Mouse (Mus musculus): ENCODE results near the gene Otop1. TPM values are rescaled to one million over a fixed set of nuclear protein-coding genes. Genes with fewer than 3 reads are reported as not detected.

The Otop1 gene
- polyA plus RNA-seq, 1 experiment from 2014 or later: 0.45 TPM

DNA sequence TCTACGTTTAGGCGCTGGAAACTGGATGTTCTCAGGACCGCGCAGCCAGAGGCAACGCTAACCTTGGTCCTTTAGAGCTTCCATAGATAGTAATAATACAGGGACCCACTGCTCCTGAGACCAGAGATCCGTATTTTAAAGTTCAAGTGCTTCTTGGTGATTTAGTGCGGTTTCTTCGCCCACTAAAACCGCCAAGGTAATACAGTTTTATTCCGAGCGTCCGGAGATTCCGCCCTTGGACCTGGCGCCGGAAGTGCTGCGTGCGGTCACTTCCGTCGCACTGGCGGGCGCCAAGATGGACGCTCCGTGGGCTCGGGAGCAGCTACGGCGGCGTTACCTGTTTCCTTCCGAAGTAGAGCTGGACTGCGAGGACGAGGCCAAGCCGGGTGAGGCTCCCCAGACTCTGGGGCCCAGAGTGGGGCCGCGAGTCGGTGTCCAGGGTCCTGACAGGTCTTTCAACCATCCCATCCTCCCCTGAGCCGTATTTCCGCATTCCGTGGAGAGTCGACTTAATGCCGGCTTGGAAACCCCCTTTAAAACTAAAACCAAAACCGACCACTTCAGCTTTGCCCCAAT, 15.6 kb upstream of the Otop1 start, which contains the start of gene Tmem128:
TSS of gene Tmem128 (plus strand) at position 79 of the 576 bp plus-strand sequence.
- H3K9me3 ChIP-seq: no peaks in the 10 kb centered on the region
- peak within 1 kb of the TSS; percentile 90 for H3K27ac ChIP-seq (replicated peaks)
- H3K36me3 ChIP-seq (replicated peaks): peaks cover 34% of the 10 kb centered on the region
- H3K27me3 ChIP-seq (replicated peaks; ENCODE audit: low read depth, poor library complexity, severe bottlenecking): no peaks in the 10 kb centered on the region
- under 1% methylated on average over 40 of the region's 40 CpGs for WGBS
- peak; percentile 75 for DNase-seq (ENCODE audit: low spot score)
- peaks cover 36% of the 10 kb centered on the region for H3K4me1 ChIP-seq
- H3K4me3 ChIP-seq: peak within 1 kb of the TSS; percentile 86

DNA sequence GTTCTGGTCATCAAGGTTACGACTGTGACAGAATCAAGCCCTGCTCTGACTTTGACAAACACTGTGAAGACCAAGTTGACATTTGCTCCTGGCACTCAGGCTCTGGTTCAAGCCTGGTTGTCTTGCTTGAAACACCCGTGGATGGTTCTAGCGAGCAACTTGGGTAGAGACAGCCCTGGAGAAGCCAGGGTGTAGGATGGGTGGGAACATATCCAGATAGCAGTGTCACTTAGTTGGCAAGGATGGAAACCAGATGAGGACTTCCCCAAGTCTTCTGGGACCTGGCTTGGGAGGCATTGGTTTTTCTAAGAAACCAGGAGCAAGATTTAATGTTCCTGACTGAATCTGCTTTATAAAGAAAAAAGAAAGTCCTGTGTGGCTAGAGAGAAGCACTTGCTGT, 4.8 kb upstream of the Otop1 start:
- no peak for DNase-seq (ENCODE audit: low spot score)
- WGBS: 92% methylated on average over 3 of the region's 3 CpGs
- Histone ChIP-seq H3K27me3 (replicated peaks; ENCODE audit: low read depth, poor library complexity, severe bottlenecking) (peaks cover 33% of the 10 kb centered on the region), H3K36me3 (replicated peaks) (peaks cover 54% of the 10 kb centered on the region), H3K4me1 (peaks cover 4% of the 10 kb centered on the region; the same call in 1 of the 2 replicates), H3K9me3 (no peaks in the 10 kb centered on the region), H3K27ac (replicated peaks) (no peak overlapping the region), H3K4me3 (no peak overlapping the region)

DNA sequence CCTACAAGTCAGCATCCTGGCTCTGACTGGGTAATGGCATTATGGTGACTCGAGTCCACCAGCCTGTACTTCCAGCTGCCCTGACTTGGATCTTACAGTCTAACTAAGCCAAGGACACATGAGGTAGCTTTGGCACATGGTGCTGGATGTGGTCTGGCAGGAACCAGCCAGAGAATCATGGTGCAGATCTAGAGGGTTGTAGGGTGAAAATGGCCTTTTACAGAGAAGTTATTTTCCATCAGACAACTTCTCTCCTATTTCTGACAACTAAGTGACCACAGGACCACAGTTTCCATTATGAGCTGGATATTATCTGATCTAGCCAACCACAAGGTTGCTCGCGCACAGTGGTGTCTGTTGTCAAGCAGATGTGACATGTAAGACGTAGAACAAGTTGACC, 1.9 kb upstream of the Otop1 start:
- Histone ChIP-seq H3K4me3 (no peak overlapping the region), H3K27ac (replicated peaks) (no peak overlapping the region), H3K36me3 (replicated peaks) (peaks cover 26% of the 10 kb centered on the region), H3K9me3 (no peaks in the 10 kb centered on the region), H3K27me3 (replicated peaks; ENCODE audit: low read depth, poor library complexity, severe bottlenecking) (peaks cover 62% of the 10 kb centered on the region), H3K4me1 (peaks cover 28% of the 10 kb centered on the region)
- no peak for DNase-seq (ENCODE audit: low spot score)
- WGBS: 89% methylated on average over 4 of the region's 4 CpGs

DNA sequence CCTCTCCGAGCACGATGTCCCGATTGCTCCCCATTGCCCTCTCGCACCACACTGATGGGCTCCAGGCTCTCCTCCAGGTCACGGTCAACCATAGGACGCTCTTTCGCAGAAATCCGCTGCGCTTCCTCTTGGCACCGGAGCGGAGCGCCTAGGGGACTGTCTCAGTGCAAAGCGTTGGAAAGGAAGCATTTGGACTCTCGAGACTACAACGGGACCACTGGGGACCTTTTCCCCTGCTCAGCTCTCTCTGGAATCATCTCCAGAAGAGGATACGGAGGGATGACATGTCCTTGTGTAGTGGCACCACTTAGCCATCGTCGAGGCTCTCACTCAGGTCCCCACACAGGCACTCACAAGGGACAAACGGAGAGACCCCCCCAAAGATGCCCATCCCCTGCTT, 679 bp downstream of the Otop1 start:
- no peak overlapping the region for H3K27ac ChIP-seq (replicated peaks)
- H3K9me3 ChIP-seq: no peaks in the 10 kb centered on the region
- H3K36me3 ChIP-seq (replicated peaks): peaks cover 4% of the 10 kb centered on the region
- H3K4me1 ChIP-seq: peaks cover 28% of the 10 kb centered on the region
- H3K4me3 ChIP-seq: peak overlapping the region; percentile 49
- DNase-seq (ENCODE audit: low spot score): peak; percentile 39
- WGBS: 1% methylated on average over 19 of the region's 19 CpGs
- peaks cover 84% of the 10 kb centered on the region for H3K27me3 ChIP-seq (replicated peaks; ENCODE audit: low read depth, poor library complexity, severe bottlenecking)

DNA sequence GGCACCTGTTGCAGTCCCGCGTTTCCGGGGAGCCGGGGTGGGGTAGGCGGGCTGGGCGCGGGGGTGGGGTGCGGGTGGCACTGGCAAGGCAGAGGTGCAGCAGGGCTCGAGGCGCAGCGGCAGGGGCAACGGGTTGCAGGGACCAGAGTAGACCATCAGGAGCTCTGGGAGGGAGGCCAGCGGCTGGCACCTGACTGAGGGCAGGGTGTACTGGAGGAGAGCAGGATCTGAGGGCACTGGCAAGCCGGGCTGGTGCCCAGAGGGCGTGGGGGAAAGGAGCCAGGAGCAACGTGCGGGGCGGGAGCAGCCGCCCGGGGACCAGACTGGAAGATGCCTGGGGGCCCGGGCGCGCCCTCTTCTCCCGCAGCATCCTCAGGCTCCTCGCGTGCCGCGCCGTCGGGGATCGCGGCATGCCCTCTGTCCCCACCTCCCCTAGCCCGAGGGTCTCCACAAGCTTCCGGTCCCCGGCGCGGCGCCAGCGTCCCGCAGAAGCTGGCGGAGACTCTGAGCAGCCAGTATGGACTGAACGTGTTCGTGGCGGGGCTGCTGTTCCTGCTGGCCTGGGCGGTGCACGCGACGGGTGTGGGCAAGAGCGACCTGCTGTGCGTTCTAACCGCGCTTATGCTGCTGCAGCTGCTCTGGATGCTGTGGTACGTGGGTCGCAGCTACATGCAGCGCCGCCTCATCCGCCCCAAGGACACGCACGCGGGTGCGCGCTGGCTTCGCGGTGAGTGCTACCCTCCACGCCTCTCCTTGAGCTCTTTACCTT, 1.5 kb downstream of the Otop1 start:
- WGBS: 1% methylated on average over 65 of the region's 65 CpGs
- peak; percentile 53 for DNase-seq (ENCODE audit: low spot score)
- Histone ChIP-seq H3K36me3 (replicated peaks) (no peaks in the 10 kb centered on the region), H3K27ac (replicated peaks) (peak overlapping the region; percentile 31; the same call in 1 of the 2 replicates), H3K9me3 (no peaks in the 10 kb centered on the region), H3K27me3 (replicated peaks; ENCODE audit: low read depth, poor library complexity, severe bottlenecking) (peaks cover 84% of the 10 kb centered on the region), H3K4me1 (peaks cover 36% of the 10 kb centered on the region), H3K4me3 (peak overlapping the region; percentile 49)

DNA sequence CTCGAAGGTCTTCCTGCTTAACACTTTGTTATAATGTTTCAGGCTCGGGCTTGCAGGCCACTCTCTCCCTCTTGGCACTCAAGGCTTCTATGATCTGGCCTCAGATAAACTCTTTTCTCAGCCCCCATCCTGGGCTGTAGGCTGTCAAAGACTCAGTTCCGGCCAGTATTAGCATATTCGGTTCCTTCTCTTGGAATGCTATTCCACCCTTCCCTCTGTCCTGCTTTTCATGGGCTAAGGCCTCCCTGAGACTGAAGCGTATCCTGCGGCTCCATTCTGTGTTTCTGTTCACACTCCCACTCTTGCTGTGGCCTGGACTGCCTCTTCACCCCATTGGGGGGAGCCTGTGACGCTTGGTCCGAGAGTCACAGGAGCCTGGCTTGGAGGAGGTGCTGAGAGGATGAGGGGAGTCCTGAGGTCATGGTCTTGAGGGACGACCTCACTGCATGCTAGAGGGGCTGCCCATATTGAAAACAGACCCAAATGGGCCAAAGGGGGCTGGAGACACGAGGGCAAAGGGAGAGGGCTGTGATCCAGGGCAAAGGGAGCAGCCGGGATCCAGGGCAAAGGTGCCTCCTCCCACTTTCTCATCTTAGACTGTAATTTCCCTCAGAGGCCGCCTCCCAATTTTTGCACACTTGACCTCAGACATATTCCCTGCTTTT, 2.3 kb downstream of the Otop1 start:
- WGBS: 17% methylated on average over 12 of the region's 12 CpGs
- peaks cover 36% of the 10 kb centered on the region for H3K4me1 ChIP-seq
- H3K9me3 ChIP-seq: no peaks in the 10 kb centered on the region
- H3K27ac ChIP-seq (replicated peaks): no peak overlapping the region
- no peaks in the 10 kb centered on the region for H3K36me3 ChIP-seq (replicated peaks)
- peaks cover 83% of the 10 kb centered on the region for H3K27me3 ChIP-seq (replicated peaks; ENCODE audit: low read depth, poor library complexity, severe bottlenecking)
- peak overlapping the region; percentile 49 for H3K4me3 ChIP-seq
- DNase-seq (ENCODE audit: low spot score): peak; percentile 36

DNA sequence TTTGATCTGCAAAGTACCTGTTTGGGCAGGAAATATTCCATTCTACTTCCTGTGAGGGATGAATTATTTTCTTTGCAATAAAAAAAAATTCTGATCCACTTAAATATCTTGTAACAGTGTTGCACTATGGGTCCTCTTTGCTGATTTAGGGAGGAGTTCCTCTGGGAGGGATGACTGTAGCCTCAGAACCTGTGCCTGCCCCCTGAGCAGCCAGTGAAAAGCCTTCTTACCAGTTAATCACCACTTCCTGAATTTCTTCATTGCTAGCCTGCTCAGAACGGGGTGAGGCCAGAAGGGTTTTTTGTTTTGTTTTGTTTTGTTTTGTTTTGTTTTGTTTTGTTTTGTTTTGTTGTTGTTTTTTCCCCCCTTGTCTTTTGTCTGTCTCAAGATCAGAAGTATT, 4.3 kb downstream of the Otop1 start:
- peaks cover 66% of the 10 kb centered on the region for H3K27me3 ChIP-seq (replicated peaks; ENCODE audit: low read depth, poor library complexity, severe bottlenecking)
- H3K36me3 ChIP-seq (replicated peaks): no peaks in the 10 kb centered on the region
- no peak for DNase-seq (ENCODE audit: low spot score)
- H3K9me3 ChIP-seq: no peaks in the 10 kb centered on the region
- H3K27ac ChIP-seq (replicated peaks): no peak overlapping the region
- no peak overlapping the region for H3K4me3 ChIP-seq
- WGBS: 30% methylated on average over 1 of the region's 1 CpGs
- peaks cover 36% of the 10 kb centered on the region for H3K4me1 ChIP-seq

DNA sequence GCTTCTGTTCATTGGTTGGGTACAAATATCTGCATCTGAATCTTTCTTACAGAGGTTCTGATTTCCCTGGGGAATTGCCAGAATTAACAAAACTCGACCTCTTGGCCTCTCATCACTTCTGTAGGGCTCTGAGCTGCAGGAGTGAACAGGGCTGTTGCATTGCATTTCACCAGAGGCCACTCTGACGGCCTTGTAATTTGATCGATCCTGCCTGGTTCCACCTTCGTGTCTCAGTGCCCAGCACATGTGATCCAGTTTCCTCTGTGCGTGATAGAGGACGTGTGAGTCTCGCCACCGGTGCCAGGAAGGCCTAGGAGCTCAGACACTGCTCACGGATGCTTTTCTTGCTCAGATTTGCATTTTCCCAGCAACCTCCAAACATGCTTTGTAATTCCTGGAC, 10.0 kb downstream of the Otop1 start:
- Histone ChIP-seq H3K4me3 (no peak overlapping the region), H3K27ac (replicated peaks) (no peak overlapping the region; the same call in 1 of the 2 replicates), H3K36me3 (replicated peaks) (no peaks in the 10 kb centered on the region), H3K9me3 (no peaks in the 10 kb centered on the region), H3K4me1 (peaks cover 19% of the 10 kb centered on the region), H3K27me3 (replicated peaks; ENCODE audit: low read depth, poor library complexity, severe bottlenecking) (peaks cover 18% of the 10 kb centered on the region)
- peak; percentile 71 for DNase-seq (ENCODE audit: low spot score)
- 43% methylated on average over 9 of the region's 9 CpGs for WGBS

DNA sequence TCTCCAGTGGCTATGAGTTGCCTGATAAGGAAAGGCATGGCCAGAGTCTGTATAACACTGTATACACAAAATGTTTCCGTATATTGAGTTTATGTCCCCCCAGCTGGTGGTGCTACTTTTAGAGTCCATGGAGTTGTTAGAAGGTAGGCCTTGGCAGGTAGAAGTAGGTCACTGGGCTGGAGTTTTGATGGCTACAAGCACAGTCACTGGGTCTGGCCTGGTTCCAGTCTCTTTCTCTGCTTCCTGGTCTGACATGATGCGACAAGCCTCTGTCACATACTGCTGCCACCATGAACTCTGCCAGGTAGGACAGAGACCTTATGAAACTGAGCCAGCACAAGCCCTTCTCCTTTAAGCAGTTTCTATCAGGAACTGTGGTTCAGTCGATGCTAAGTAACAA, 12.7 kb downstream of the Otop1 start:
- H3K27me3 ChIP-seq (replicated peaks; ENCODE audit: low read depth, poor library complexity, severe bottlenecking): 0 out of 2 replicates have a peak, but pooled peaks cover 8% of the 10 kb centered on the region
- H3K4me1 ChIP-seq: peaks cover 11% of the 10 kb centered on the region
- H3K27ac ChIP-seq (replicated peaks): no peak overlapping the region
- no peaks in the 10 kb centered on the region for H3K36me3 ChIP-seq (replicated peaks)
- no peak for DNase-seq (ENCODE audit: low spot score)
- H3K9me3 ChIP-seq: 0 out of 2 replicates have a peak, but pooled peaks cover 2% of the 10 kb centered on the region
- H3K4me3 ChIP-seq: no peak overlapping the region
- 90% methylated on average over 3 of the region's 3 CpGs for WGBS

DNA sequence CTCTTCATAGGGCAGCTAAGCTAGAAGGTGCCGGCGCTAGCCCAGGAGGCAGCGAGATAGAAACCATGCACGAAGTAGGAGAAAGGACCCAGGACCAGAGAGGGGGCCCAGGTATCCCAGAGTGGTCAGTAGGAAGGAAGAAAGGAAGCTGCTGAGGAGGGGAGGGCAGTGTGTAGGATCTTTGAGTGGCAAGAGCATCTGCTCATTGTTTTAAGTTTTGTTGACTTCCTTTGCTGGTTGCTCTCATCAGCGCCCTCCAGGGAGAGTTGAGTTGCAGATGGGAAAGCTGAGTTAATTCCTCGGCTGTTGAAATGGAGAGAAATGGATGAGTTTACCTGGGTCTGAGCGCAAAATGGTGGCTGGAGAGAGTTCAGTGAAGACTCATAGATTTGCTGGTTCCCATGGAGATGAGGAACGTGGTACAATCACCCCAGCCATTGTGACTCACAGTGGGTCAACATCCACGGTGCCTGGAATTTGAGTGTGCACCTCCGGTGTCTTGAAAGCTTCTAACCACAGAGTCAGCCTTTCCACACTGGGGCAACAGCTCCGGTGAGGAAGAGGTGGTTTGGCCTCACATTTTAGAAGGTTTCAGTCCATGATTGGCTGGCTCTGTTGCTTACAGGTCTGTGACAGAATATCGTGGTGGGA, 26.1 kb downstream of the Otop1 start:
- Histone ChIP-seq H3K4me1 (peaks cover 14% of the 10 kb centered on the region; the same call in 1 of the 2 replicates), H3K4me3 (no peak overlapping the region), H3K9me3 (no peaks in the 10 kb centered on the region), H3K27ac (replicated peaks) (no peak overlapping the region), H3K36me3 (replicated peaks) (no peaks in the 10 kb centered on the region), H3K27me3 (replicated peaks; ENCODE audit: low read depth, poor library complexity, severe bottlenecking) (peaks cover 10% of the 10 kb centered on the region; the same call in 1 of the 2 replicates)
- 91% methylated on average over 12 of the region's 12 CpGs for whole genome bisulfite sequencing
- no peak for DNase-seq (ENCODE audit: low spot score)

DNA sequence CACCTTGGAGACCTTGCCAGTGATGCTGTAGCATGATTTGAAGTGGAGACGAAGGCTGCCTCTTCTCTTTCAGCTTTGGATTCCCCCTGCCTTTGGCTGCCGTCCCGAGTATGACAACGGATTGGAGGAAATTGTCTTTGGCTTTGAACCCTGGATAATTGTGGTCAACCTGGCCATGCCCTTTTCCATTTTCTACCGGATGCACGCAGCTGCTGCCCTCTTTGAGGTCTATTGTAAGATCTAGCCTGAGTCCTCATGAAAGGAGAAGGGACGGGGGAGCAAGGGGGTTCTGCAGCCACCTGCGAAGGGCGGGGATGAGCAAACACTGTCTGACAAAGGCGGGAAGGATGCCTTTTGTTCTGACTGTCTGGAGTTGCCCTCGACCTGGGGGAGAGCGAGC, 26.9 kb downstream of the Otop1 start:
- WGBS: 46% methylated on average over 12 of the region's 12 CpGs
- Histone ChIP-seq H3K9me3 (no peaks in the 10 kb centered on the region), H3K4me1 (peaks cover 14% of the 10 kb centered on the region; the same call in 1 of the 2 replicates), H3K27me3 (replicated peaks; ENCODE audit: low read depth, poor library complexity, severe bottlenecking) (peaks cover 10% of the 10 kb centered on the region; the same call in 1 of the 2 replicates), H3K27ac (replicated peaks) (no peak overlapping the region), H3K4me3 (no peak overlapping the region), H3K36me3 (replicated peaks) (no peaks in the 10 kb centered on the region)
- no peak for DNase-seq (ENCODE audit: low spot score)

DNA sequence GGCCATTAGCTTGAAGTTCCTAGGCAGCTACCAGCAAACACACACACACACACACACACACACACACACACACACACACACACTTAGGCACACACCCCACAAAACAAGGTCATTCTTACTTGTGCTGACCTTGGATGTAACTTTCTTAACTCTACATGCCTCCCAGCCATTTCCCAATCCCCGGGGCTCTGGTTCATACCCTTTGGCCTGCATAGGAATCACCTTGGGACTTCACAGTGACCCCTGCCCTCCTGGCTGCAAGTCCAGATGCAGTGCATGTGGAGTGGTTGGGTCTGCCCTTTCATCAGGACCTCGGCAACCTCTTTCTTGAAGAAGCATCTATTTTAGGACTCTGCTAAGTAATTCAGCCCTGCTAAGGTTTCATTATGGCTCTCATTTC, 29.5 kb downstream of the Otop1 start:
- Histone ChIP-seq H3K9me3 (no peaks in the 10 kb centered on the region), H3K27me3 (replicated peaks; ENCODE audit: low read depth, poor library complexity, severe bottlenecking) (peaks cover 29% of the 10 kb centered on the region), H3K27ac (replicated peaks) (no peak overlapping the region), H3K4me1 (peaks cover 12% of the 10 kb centered on the region; the same call in 1 of the 2 replicates), H3K36me3 (replicated peaks) (no peaks in the 10 kb centered on the region), H3K4me3 (no peak overlapping the region)
- no peak for DNase-seq (ENCODE audit: low spot score)
- 57% methylated on average over 2 of the region's 2 CpGs for WGBS
